Mouse (Mus musculus): ENCODE data around the gene Rsf1. TPM values are rescaled to one million over a fixed set of nuclear protein-coding genes. Genes with fewer than 3 reads are reported as not detected.

Gene Rsf1
- polyA plus RNA-seq, 1 experiment from 2014 or later, result 14.8 TPM

- H3K36me3 ChIP-seq (ENCODE audit: control insufficient read depth, insufficient read depth, low read length), result peaks cover 6% of the 10 kb centered on the region; the same call in 1 of the 2 replicates
- H3K27me3 ChIP-seq (ENCODE audit: control insufficient read depth, insufficient read depth, low read length), result no peaks in the 10 kb centered on the region
- H3K9me3 ChIP-seq (ENCODE audit: control insufficient read depth, low read length), result no peaks in the 10 kb centered on the region
- WGBS, result 70% methylated on average over 4 of the region's 4 CpGs
- H3K9ac ChIP-seq (ENCODE audit: low read length), result no peak overlapping the region
- no peak overlapping the region for H3K4me3 ChIP-seq (ENCODE audit: control insufficient read depth in 1 of 2, insufficient read depth in 1 of 2, low read depth in 1 of 2, low read length in 2 of 2)
- ATAC-seq (ENCODE audit: insufficient number of reproducible peaks, insufficient read depth, low FRiP score, low read depth), result no peak
- H3K4me2 ChIP-seq (ENCODE audit: low read length), result no peak overlapping the region
- H3K4me1 ChIP-seq (ENCODE audit: control insufficient read depth in 2 of 2, insufficient read depth in 2 of 2, low read length in 2 of 2), result no peaks in the 10 kb centered on the region
- H3K27ac ChIP-seq (replicated peaks in 1 of 2; ENCODE audit: control insufficient read depth in 1 of 2, insufficient read depth in 1 of 2, low read depth in 2 of 2, low read length in 2 of 2), result no peak overlapping the region
Measured at GRCm38 (mm10) chr7:97569372-97569771, 10.3 kb upstream of the Rsf1 start.

- Histone ChIP-seq H3K4me2 (ENCODE audit: low read length) (no peak overlapping the region), H3K4me1 (ENCODE audit: control insufficient read depth in 2 of 2, insufficient read depth in 2 of 2, low read length in 2 of 2) (no peaks in the 10 kb centered on the region), H3K36me3 (ENCODE audit: control insufficient read depth, insufficient read depth, low read length) (0 out of 2 replicates have a peak, but pooled peaks cover 6% of the 10 kb centered on the region), H3K4me3 (ENCODE audit: control insufficient read depth in 1 of 2, insufficient read depth in 1 of 2, low read depth in 1 of 2, low read length in 2 of 2) (no peak overlapping the region), H3K27ac (replicated peaks in 1 of 2; ENCODE audit: control insufficient read depth in 1 of 2, insufficient read depth in 1 of 2, low read depth in 2 of 2, low read length in 2 of 2) (no peak overlapping the region), H3K9me3 (ENCODE audit: control insufficient read depth, low read length) (no peaks in the 10 kb centered on the region), H3K9ac (ENCODE audit: low read length) (no peak overlapping the region), H3K27me3 (ENCODE audit: control insufficient read depth, insufficient read depth, low read length) (no peaks in the 10 kb centered on the region)
- 90% methylated on average over 1 of the region's 1 CpGs for WGBS
- ATAC-seq (ENCODE audit: insufficient number of reproducible peaks, insufficient read depth, low FRiP score, low read depth), result no peak
Measured at GRCm38 (mm10) chr7:97570389-97570788, 9.3 kb upstream of the Rsf1 start.

GRCm38 (mm10) chr7:97578361-97579066 is 1.2 kb upstream of the Rsf1 start:
- WGBS, result 29% methylated on average over 8 of the region's 8 CpGs
- H3K9ac ChIP-seq (ENCODE audit: low read length), result peak overlapping the region; percentile 84

GRCm38 (mm10) chr7:97579976-97580842 is 520 bp downstream of the Rsf1 start:
- peak overlapping the region; percentile 92 for H3K4me2 ChIP-seq (ENCODE audit: low read length)
- ATAC-seq (ENCODE audit: insufficient number of reproducible peaks, insufficient read depth, low FRiP score, low read depth), result peak; percentile 42
- H3K9ac ChIP-seq (ENCODE audit: low read length), result peak overlapping the region; percentile 100
- WGBS, result 0% methylated on average over 47 of the region's 65 CpGs
- peak overlapping the region; percentile 80 to 100 for H3K4me3 ChIP-seq (ENCODE audit: control insufficient read depth in 1 of 2, insufficient read depth in 1 of 2, low read depth in 1 of 2, low read length in 2 of 2)
- no peaks in the 10 kb centered on the region for H3K27me3 ChIP-seq (ENCODE audit: control insufficient read depth, insufficient read depth, low read length)
- H3K27ac ChIP-seq (replicated peaks in 1 of 2; ENCODE audit: control insufficient read depth in 1 of 2, insufficient read depth in 1 of 2, low read depth in 2 of 2, low read length in 2 of 2), result peak overlapping the region; percentile 95 to 99
- H3K36me3 ChIP-seq (ENCODE audit: control insufficient read depth, insufficient read depth, low read length), result no peaks in the 10 kb centered on the region
- peaks cover 3% of the 10 kb centered on the region; the same call in 1 of the 2 replicates for H3K9me3 ChIP-seq (ENCODE audit: control insufficient read depth, low read length)
- peaks cover 0 to 25% of the 10 kb centered on the region in 2 experiments; a peak in 2 of 4 replicates for H3K4me1 ChIP-seq (ENCODE audit: control insufficient read depth in 2 of 2, insufficient read depth in 2 of 2, low read length in 2 of 2)

More at GRCm38 (mm10) chr7:97578361-97579066, 1.2 kb upstream of the Rsf1 start:
- Histone ChIP-seq H3K36me3 (ENCODE audit: control insufficient read depth, insufficient read depth, low read length) (0 out of 2 replicates have a peak, but pooled peaks cover 3% of the 10 kb centered on the region), H3K4me3 (ENCODE audit: control insufficient read depth in 1 of 2, insufficient read depth in 1 of 2, low read depth in 1 of 2, low read length in 2 of 2) (peak overlapping the region; percentile 80 to 100), H3K4me1 (ENCODE audit: control insufficient read depth in 2 of 2, insufficient read depth in 2 of 2, low read length in 2 of 2) (peaks cover 0 to 18% of the 10 kb centered on the region in 2 experiments; a peak in 2 of 4 replicates), H3K27me3 (ENCODE audit: control insufficient read depth, insufficient read depth, low read length) (no peaks in the 10 kb centered on the region), H3K4me2 (ENCODE audit: low read length) (peak overlapping the region; percentile 92), H3K27ac (replicated peaks in 1 of 2; ENCODE audit: control insufficient read depth in 1 of 2, insufficient read depth in 1 of 2, low read depth in 2 of 2, low read length in 2 of 2) (peak overlapping the region; percentile 93 to 99), H3K9me3 (ENCODE audit: control insufficient read depth, low read length) (peaks cover 3% of the 10 kb centered on the region; the same call in 1 of the 2 replicates)
- no peak for ATAC-seq (ENCODE audit: insufficient number of reproducible peaks, insufficient read depth, low FRiP score, low read depth)

- H3K4me3 ChIP-seq (ENCODE audit: control insufficient read depth in 1 of 2, insufficient read depth in 1 of 2, low read depth in 1 of 2, low read length in 2 of 2), result peak overlapping the region; percentile 80 to 100
- H3K27ac ChIP-seq (replicated peaks in 1 of 2; ENCODE audit: control insufficient read depth in 1 of 2, insufficient read depth in 1 of 2, low read depth in 2 of 2, low read length in 2 of 2), result peak overlapping the region; percentile 95 to 99
- peaks cover 0 to 25% of the 10 kb centered on the region in 2 experiments; a peak in 2 of 4 replicates for H3K4me1 ChIP-seq (ENCODE audit: control insufficient read depth in 2 of 2, insufficient read depth in 2 of 2, low read length in 2 of 2)
- peak overlapping the region; percentile 100 for H3K9ac ChIP-seq (ENCODE audit: low read length)
- 0% methylated on average over 11 of the region's 11 CpGs for WGBS
- H3K27me3 ChIP-seq (ENCODE audit: control insufficient read depth, insufficient read depth, low read length), result no peaks in the 10 kb centered on the region
- peak overlapping the region; percentile 92 for H3K4me2 ChIP-seq (ENCODE audit: low read length)
- H3K9me3 ChIP-seq (ENCODE audit: control insufficient read depth, low read length), result peaks cover 3% of the 10 kb centered on the region; the same call in 1 of the 2 replicates
- ATAC-seq (ENCODE audit: insufficient number of reproducible peaks, insufficient read depth, low FRiP score, low read depth), result peak; percentile 60
- H3K36me3 ChIP-seq (ENCODE audit: control insufficient read depth, insufficient read depth, low read length), result no peaks in the 10 kb centered on the region
Measured at GRCm38 (mm10) chr7:97580843-97581214, 1.1 kb downstream of the Rsf1 start.

GRCm38 (mm10) chr7:97588506-97588905 is 8.8 kb downstream of the Rsf1 start:
- H3K4me3 ChIP-seq (ENCODE audit: control insufficient read depth in 1 of 2, insufficient read depth in 1 of 2, low read depth in 1 of 2, low read length in 2 of 2), result no peak overlapping the region
- no peak for ATAC-seq (ENCODE audit: insufficient number of reproducible peaks, insufficient read depth, low FRiP score, low read depth)
- no peak overlapping the region for H3K27ac ChIP-seq (replicated peaks in 1 of 2; ENCODE audit: control insufficient read depth in 1 of 2, insufficient read depth in 1 of 2, low read depth in 2 of 2, low read length in 2 of 2)
- H3K4me1 ChIP-seq (ENCODE audit: control insufficient read depth in 2 of 2, insufficient read depth in 2 of 2, low read length in 2 of 2), result peaks cover 10 to 31% of the 10 kb centered on the region in 2 experiments
- 67% methylated on average over 5 of the region's 5 CpGs for WGBS
- H3K27me3 ChIP-seq (ENCODE audit: control insufficient read depth, insufficient read depth, low read length), result no peaks in the 10 kb centered on the region
- H3K9ac ChIP-seq (ENCODE audit: low read length), result no peak overlapping the region
- H3K36me3 ChIP-seq (ENCODE audit: control insufficient read depth, insufficient read depth, low read length), result no peaks in the 10 kb centered on the region
- H3K4me2 ChIP-seq (ENCODE audit: low read length), result no peak overlapping the region
- H3K9me3 ChIP-seq (ENCODE audit: control insufficient read depth, low read length), result no peaks in the 10 kb centered on the region

- 7% methylated on average over 3 of the region's 3 CpGs for WGBS
- Histone ChIP-seq H3K9me3 (ENCODE audit: control insufficient read depth, low read length) (no peaks in the 10 kb centered on the region), H3K27ac (replicated peaks in 1 of 2; ENCODE audit: control insufficient read depth in 1 of 2, insufficient read depth in 1 of 2, low read depth in 2 of 2, low read length in 2 of 2) (no peak overlapping the region)
Measured at GRCm38 (mm10) chr7:97590488-97590887, 10.8 kb downstream of the Rsf1 start.

More at GRCm38 (mm10) chr7:97590488-97590887, 10.8 kb downstream of the Rsf1 start:
- no peaks in the 10 kb centered on the region for H3K36me3 ChIP-seq (ENCODE audit: control insufficient read depth, insufficient read depth, low read length)
- H3K4me3 ChIP-seq (ENCODE audit: control insufficient read depth in 1 of 2, insufficient read depth in 1 of 2, low read depth in 1 of 2, low read length in 2 of 2), result no peak overlapping the region
- no peak overlapping the region for H3K4me2 ChIP-seq (ENCODE audit: low read length)
- no peak overlapping the region for H3K9ac ChIP-seq (ENCODE audit: low read length)
- H3K4me1 ChIP-seq (ENCODE audit: control insufficient read depth in 2 of 2, insufficient read depth in 2 of 2, low read length in 2 of 2), result peaks cover 10 to 25% of the 10 kb centered on the region in 2 experiments
- ATAC-seq (ENCODE audit: insufficient number of reproducible peaks, insufficient read depth, low FRiP score, low read depth), result no peak
- H3K27me3 ChIP-seq (ENCODE audit: control insufficient read depth, insufficient read depth, low read length), result no peaks in the 10 kb centered on the region
